Mouse (Mus musculus): ENCODE data around the gene Ntn5.
A peak's percentile ranks its signal among the peaks of the same experiment; 100 is the strongest.

DNA sequence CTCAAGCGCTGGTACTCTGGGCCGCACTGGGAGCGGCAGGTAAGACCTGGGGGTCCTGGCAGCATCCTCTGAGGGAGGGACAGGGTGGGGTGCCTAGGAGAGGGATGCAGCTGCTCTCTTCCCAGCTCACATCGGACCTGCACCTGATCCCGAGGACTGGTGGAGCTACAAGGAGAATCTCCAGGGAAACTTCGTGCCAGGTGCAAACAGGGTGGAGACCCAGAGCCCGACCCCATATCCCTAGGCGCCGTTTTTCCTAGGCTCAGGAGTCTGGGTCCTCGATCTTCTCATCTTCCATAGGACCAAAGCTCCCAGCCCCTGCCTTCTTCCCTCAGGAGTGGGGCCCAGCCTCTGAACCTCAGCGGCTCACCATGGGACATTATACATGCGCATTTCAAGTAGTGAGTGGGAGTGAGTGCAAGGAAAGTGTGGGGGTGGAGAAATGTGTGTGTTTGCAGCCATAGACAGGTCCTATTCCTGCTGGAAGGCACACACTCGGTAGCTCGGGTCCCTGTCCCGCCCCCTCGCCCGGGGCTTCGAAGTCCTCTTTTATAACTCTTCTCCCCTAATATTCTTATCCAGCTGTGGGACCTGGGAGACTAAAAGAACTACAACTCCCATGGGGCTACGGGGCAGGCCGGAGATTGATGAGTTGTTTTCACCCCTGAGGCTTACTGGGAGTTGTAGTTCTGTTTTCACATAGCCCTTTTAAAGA, 16.6 kb downstream of the Ntn5 start:
- no peak for TF ChIP-seq CTCF (IDR thresholded peaks at IDR 0.05; ENCODE audit: borderline replicate concordance, insufficient read depth, low read depth, low read length)
- TF ChIP-seq POLR2A (IDR thresholded peaks at IDR 0.05; ENCODE audit: borderline replicate concordance, insufficient read depth, low read length) = peak; percentile 36; the same call in 1 of the 2 replicates

All from cerebellum, adult 2 months (tissue).